Mouse (Mus musculus): Measurements from ENCODE around the gene Gm11361.

- TF ChIP-seq CTCF (IDR thresholded peaks at IDR 0.05; ENCODE audit: extremely low read depth, insufficient read depth, insufficient read length, insufficient replicate concordance) (no peak), POLR2A (IDR thresholded peaks at IDR 0.05; ENCODE audit: low read depth, low read length) (no peak)
Measured at GRCm38 (mm10) chr13:28295492-28295891, 38.2 kb downstream of the Gm11361 start.
